Mouse (Mus musculus) retina, adult 2 months (tissue): ENCODE data around the gene Tmem218.

ENCODE experiments used
- DNase-seq: peaks from one replicate; pipeline ENCODE4 v3.0.0-alpha.2; 2012; ENCODE audit warnings: low read depth, low spot score

Tmem218 gene

GRCm38 (mm10) chr9:37232201-37233195, 24.5 kb downstream of the Tmem218 start:
- DNase-seq, result no peak

GRCm38 (mm10) chr9:37235951-37236737, 28.1 kb downstream of the Tmem218 start:
- DNase-seq, result no peak

- no peak for DNase-seq
These were observed 34.7 kb downstream of the Tmem218 start for GRCm38 (mm10) chr9:37242764-37243163.

GRCm38 (mm10) chr9:37244600-37244999, 36.6 kb downstream of the Tmem218 start:
- no peak for DNase-seq

- DNase-seq, result no peak
These were observed 37.4 kb downstream of the Tmem218 start for GRCm38 (mm10) chr9:37245404-37245803.

GRCm38 (mm10) chr9:37245810-37246209, 37.8 kb downstream of the Tmem218 start:
- no peak for DNase-seq

- DNase-seq, result no peak
These were observed 39.4 kb downstream of the Tmem218 start for GRCm38 (mm10) chr9:37247429-37247828.

GRCm38 (mm10) chr9:37248381-37248906, 40.4 kb downstream of the Tmem218 start:
- no peak for DNase-seq

GRCm38 (mm10) chr9:37249976-37250375, 42.0 kb downstream of the Tmem218 start:
- DNase-seq, result no peak

GRCm38 (mm10) chr9:37250631-37251030, 42.6 kb downstream of the Tmem218 start:
- DNase-seq, result no peak

- DNase-seq, result no peak
These were observed 46.6 kb downstream of the Tmem218 start for GRCm38 (mm10) chr9:37254531-37255110.

- DNase-seq, result no peak
These were observed 47.3 kb downstream of the Tmem218 start, which contains the start of gene Slc37a2 for GRCm38 (mm10) chr9:37255149-37255888. Slc37a2 (minus strand) TSS chr9:37255738.

- no peak for DNase-seq
These were observed 47.8 kb downstream of the Tmem218 start for GRCm38 (mm10) chr9:37255889-37256225.

- no peak for DNase-seq
These were observed 58.6 kb downstream of the Tmem218 start for GRCm38 (mm10) chr9:37266622-37267021.
